Mouse (Mus musculus): ENCODE results near the gene Tekt3. TPM values are rescaled to one million over a fixed set of nuclear protein-coding genes. Genes with fewer than 3 reads are reported as not detected.

Tekt3 gene
- total RNA-seq, 2 experiments from 2014 or later = not detected

DNA sequence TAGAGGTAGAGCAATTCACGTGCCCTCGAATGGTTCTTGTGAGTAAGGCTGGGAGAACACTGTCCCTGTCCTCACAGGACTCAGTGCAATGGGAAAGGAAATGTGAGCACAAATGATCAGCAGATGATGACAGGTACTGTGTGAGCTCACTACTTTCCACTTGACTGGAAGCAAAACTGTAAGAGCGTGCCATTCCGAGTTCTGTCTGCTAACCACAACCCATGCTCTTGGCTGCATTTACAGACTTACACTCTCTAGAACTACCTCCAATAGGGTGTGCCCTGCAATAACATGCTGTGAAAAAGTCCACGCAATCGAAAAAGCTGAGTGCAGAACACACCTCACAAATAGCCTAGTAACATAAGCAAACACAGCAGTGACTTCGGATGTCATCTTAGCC is 5.9 kb upstream of the Tekt3 start:
- ATAC-seq (replicated peaks; ENCODE audit: low FRiP score, poor library complexity, severe bottlenecking) = no peak

GRCm38 (mm10) chr11:63058375-63058952 is 3.0 kb upstream of the Tekt3 start:
- no peak for ATAC-seq (replicated peaks; ENCODE audit: low FRiP score, poor library complexity, severe bottlenecking)

- no peak for ATAC-seq (replicated peaks; ENCODE audit: low FRiP score, poor library complexity, severe bottlenecking)
These were observed 1.5 kb upstream of the Tekt3 start for GRCm38 (mm10) chr11:63059911-63060310.

GRCm38 (mm10) chr11:63066526-63066925 is 5.1 kb downstream of the Tekt3 start:
- ATAC-seq (replicated peaks; ENCODE audit: low FRiP score, poor library complexity, severe bottlenecking) = no peak

- no peak for ATAC-seq (replicated peaks; ENCODE audit: low FRiP score, poor library complexity, severe bottlenecking)
These were observed 8.6 kb downstream of the Tekt3 start for GRCm38 (mm10) chr11:63070081-63070480.

DNA sequence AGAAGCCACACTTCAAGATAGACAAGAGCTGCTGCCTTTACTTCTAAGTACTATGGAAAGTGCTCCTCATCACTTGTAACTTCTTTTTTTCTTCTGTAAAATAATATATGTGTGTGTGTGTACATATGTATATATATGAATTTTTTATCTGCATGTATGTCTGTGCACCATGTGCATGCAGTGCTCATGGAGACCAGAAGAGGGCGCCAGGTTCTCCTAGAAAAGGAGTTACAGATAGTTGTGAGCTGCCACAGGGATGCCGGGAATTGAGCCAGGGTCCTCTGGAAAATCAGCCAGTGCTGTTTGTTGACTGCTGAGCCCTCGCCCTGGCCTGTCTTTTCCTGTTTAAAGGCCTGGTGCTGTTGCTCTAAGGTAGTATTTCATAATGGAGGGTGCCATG is 23.1 kb downstream of the Tekt3 start:
- no peak for ATAC-seq (replicated peaks; ENCODE audit: low FRiP score, poor library complexity, severe bottlenecking)

- ATAC-seq (replicated peaks; ENCODE audit: low FRiP score, poor library complexity, severe bottlenecking) = no peak
These were observed 27.2 kb downstream of the Tekt3 start for GRCm38 (mm10) chr11:63088672-63089071.

- ATAC-seq (replicated peaks; ENCODE audit: low FRiP score, poor library complexity, severe bottlenecking) = no peak
These were observed 28.8 kb downstream of the Tekt3 start for GRCm38 (mm10) chr11:63090210-63090609.

- ATAC-seq (replicated peaks; ENCODE audit: low FRiP score, poor library complexity, severe bottlenecking) = no peak
These were observed 29.5 kb downstream of the Tekt3 start for GRCm38 (mm10) chr11:63090986-63091385.

- ATAC-seq (replicated peaks; ENCODE audit: low FRiP score, poor library complexity, severe bottlenecking) = no peak
These were observed 30.8 kb downstream of the Tekt3 start for GRCm38 (mm10) chr11:63092271-63092670.

DNA sequence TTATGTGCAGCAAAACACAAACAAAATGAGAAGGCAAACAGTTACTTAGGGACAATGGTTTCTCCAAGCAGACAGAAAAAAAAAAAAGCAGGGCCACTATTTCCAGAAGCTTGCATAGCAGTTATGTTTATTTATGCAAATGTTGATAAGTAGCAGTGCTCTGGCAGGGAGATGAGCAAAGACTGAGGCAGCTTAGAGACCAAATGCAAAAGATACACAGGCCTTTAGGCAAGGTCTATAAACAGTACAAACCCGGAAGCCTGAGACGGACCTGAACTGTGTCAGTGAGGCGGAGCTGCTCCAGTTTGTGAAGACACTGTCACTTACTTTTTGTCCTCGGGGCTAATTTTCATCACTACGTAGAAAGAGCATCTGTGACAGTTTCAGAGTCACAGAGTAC is 32.1 kb downstream of the Tekt3 start:
- ATAC-seq (replicated peaks; ENCODE audit: low FRiP score, poor library complexity, severe bottlenecking) = no peak

GRCm38 (mm10) chr11:63094496-63094895 is 33.0 kb downstream of the Tekt3 start:
- no peak for ATAC-seq (replicated peaks; ENCODE audit: low FRiP score, poor library complexity, severe bottlenecking)

DNA sequence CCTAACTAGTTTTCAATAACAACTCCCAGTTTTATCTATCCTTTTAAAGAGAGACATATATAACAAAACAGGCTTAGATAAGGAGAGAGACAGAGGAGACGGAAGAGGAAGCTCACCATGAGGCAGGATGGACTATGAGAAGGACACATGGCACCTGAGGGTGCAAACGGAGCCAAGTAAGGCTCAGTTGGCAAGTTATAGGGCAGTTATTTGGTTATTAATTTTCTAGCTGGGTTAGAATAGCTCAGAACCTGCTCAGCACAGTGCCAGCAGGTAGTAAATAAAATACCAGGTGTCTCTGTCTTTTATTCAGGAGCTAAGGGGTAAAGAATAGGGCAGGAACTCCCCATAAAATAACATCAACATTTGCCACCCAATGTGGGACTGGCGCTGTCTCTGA is 36.6 kb downstream of the Tekt3 start:
- no peak for ATAC-seq (replicated peaks; ENCODE audit: low FRiP score, poor library complexity, severe bottlenecking)

DNA sequence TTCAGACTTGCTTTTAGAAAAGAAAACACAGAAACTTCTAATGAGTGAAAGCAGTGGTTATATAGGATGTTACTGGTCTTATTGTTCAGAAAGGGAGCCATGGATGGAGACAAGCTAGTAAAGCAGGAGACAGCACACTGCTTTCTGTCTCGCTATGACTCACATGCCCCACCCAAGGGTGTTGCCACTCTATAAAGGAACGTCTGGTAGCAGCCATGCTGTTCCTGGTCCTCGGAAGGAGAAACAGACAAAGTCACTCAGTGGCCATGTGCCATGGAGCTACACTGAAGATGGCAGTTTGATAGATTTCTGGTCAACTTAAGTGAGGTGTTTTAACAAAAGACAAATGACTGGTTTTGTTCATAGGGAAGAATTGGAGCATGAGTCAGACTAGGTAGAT is 37.9 kb downstream of the Tekt3 start:
- ATAC-seq (replicated peaks; ENCODE audit: low FRiP score, poor library complexity, severe bottlenecking) = no peak

DNA sequence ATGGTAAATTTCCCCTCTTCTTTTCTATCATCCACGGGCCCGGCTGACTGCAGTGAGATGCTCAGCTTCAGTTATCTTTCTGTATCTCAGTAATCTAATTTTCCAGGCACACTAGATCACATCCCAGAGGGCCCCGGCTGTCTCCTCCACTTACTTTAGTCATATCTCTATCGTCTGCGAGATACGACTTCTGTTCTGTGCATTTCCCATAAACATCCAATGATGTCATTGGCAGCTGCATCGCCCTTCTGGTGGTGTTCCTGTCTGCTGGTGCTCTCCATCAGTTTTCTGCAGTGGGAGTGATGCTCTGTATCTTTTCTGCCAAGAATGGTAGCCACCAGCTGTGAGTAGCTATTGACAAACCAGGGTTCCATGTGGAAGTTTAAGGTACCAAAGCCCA is 41.8 kb downstream of the Tekt3 start:
- no peak for ATAC-seq (replicated peaks; ENCODE audit: low FRiP score, poor library complexity, severe bottlenecking)

DNA sequence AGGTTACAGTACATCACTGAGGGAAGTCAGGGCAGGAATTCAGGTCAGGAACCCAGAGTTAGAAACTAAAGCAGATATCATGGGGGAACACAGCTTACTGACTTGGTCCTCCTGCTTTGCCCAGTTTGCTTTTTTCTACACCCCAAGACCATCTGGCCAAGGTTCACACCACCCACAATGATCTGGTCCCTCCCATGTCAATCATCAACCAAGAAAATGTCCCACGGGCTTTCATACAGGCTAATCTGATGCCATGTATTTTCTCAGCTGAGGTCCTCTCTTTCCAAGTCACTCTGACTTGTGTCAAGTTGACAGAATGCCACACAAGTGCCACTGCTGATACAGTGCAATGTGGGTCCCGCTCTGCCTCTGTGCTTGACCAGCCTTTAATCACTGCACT is 42.6 kb downstream of the Tekt3 start:
- ATAC-seq (replicated peaks; ENCODE audit: low FRiP score, poor library complexity, severe bottlenecking) = no peak

GRCm38 (mm10) chr11:63109230-63109775 is 47.8 kb downstream of the Tekt3 start:
- ATAC-seq (replicated peaks; ENCODE audit: low FRiP score, poor library complexity, severe bottlenecking) = no peak

DNA sequence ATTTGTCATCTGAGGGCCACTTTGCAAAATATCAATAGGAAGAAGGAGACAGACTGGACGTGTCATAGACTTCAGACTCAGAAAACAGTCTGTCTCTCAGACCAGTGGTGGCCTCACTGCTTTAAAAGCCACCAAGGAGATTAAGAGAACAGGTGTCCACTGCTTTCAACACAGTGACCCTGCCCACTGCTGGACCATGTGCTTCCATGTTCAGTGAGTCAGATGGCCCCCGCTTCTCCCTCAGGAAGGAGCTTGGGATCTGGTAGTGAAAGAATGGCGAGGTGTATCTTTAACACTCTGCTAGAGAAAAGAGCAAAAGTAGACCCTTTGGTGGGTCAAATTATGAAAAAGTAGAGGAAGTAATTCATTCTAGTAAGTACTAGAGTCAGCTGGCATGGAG is 48.9 kb downstream of the Tekt3 start:
- no peak for ATAC-seq (replicated peaks; ENCODE audit: low FRiP score, poor library complexity, severe bottlenecking)

DNA sequence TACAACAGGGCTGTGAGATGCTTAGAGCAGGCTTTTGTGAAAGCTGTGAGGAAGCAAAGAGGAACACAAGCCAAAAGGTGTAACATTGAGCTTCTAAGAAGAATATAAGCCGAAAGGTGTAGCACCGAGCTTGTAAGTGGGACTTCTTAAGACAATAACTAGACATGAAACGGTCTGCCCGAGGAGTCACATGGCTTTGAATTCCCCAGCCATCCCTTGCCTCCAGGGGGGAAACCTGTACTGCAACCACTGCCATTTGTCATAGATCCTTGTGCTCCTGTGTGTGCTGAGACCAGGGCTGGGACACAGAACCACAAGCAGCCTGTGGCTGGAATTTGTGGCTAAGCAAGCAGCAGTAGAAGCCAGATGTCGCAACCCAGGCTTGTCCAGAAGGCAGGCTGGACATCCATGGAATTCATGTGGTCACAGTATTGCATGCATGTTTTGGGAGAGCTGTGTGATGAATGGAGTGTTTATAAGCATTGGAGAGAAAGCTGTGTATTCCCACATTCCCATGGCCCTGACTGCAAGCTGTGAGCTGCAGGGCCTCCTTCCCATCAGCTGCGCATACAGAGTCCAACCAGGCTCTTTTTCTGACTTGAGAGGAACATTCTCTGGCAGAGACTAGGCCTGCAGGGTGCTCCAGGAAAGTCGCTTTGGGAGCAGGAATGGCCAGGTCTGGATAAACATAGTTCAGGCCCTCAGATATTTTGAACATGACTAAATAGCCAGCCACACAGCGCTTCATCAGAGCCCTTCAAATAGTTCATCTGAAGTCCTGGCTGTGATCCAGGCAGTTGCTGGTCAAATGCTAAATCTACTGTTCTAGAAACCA is 53.6 kb downstream of the Tekt3 start:
- no peak for ATAC-seq (replicated peaks; ENCODE audit: low FRiP score, poor library complexity, severe bottlenecking)

GRCm38 (mm10) chr11:63116652-63117051 is 55.2 kb downstream of the Tekt3 start:
- ATAC-seq (replicated peaks; ENCODE audit: low FRiP score, poor library complexity, severe bottlenecking) = no peak

DNA sequence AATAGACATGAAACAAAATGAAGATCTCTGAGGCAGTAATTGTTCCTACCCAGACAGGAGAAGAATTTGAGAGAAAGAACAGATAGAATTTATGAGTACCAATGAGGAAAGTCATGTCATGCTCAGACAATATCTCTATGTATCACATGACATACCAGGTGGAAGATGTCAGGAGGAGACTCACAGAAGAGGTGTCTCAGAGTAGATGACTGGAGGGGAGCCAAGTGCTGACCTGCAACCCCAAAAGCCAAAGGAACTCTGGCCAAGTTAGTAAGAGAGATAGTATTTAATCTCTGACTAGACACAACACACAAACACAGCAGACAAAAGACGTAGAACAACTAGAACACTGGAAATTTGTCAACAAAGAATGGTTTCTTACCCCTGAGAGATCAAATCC is 55.8 kb downstream of the Tekt3 start:
- no peak for ATAC-seq (replicated peaks; ENCODE audit: low FRiP score, poor library complexity, severe bottlenecking)
